9 mouse cellular contexts compared by ENCODE assay signal in genomic region chr4:102589537-102590031, GRCm38 (mm10).
DNase-seq lines count a peak whose midpoint lies in the region; ATAC-seq lines count a peak whose summit lies in the region.
"Had no signal": no experiment of that assay in that cellular context is flagged by ENCODE, and none has a peak within 500 bp of the region (broad histone marks: within the 10 kb centered on the region; RNA-seq: fewer than 3 reads in every experiment).

No protein-coding gene starts in this region.

- no peaks in the 10 kb centered on the region for H3K27me3 ChIP-seq in hindbrain, embryonic 11.5 days (ENCODE audit: control insufficient read depth, insufficient read depth, low read length)
- H3K27me3 ChIP-seq in midbrain, embryonic 16.5 days (ENCODE audit: control insufficient read depth, insufficient read depth, low read depth, low read length): no peaks in the 10 kb centered on the region

- H3K4me2 ChIP-seq in hindbrain, embryonic 11.5 days (replicated peaks; ENCODE audit: low read depth, low read length): peak overlapping the region; percentile 22; the same call in 1 of the 2 replicates
- peak overlapping the region; percentile 72 for H3K4me2 ChIP-seq in midbrain, embryonic 16.5 days (ENCODE audit: low read length)

- H3K4me1 ChIP-seq in hindbrain, embryonic 11.5 days (replicated peaks; ENCODE audit: control insufficient read depth, insufficient read depth, low read length): peaks cover 6% of the 10 kb centered on the region
- H3K4me1 ChIP-seq in midbrain, embryonic 16.5 days (ENCODE audit: control insufficient read depth, insufficient read depth, low read length): peaks cover 48% of the 10 kb centered on the region

- peak; percentile 64 for ATAC-seq in hindbrain, embryonic 11.5 days (ENCODE audit: low FRiP score)
- ATAC-seq in midbrain, embryonic 16.5 days: peak; percentile 79

- peak; percentile 48 to 62 for DNase-seq in left cerebral cortex, adult 18-20 months (ENCODE audit: low spot score in 2 of 2)
- no peak for DNase-seq in left cerebral cortex, adult 11 months (ENCODE audit: low spot score)
- peak; percentile 63 for DNase-seq in embryo, embryonic 11 days
- peak; percentile 56 for DNase-seq in hindbrain, embryonic 11.5 days (ENCODE audit: low spot score)
- DNase-seq in layer of hippocampus, postnatal 14 days (ENCODE audit: low spot score in 2 of 2): peak; percentile 57 to 59
- DNase-seq in gastrocnemius, postnatal 10 days: no peak
- no peak for DNase-seq in adrenal gland, adult 8-10 months

- no peaks in the 10 kb centered on the region for H3K9me3 ChIP-seq in hindbrain, embryonic 11.5 days (ENCODE audit: control insufficient read depth, low read length)
- H3K9me3 ChIP-seq in midbrain, embryonic 16.5 days (replicated peaks; ENCODE audit: control insufficient read depth, low read length, poor library complexity, severe bottlenecking): no peaks in the 10 kb centered on the region

- 3% methylated on average over 9 of the region's 9 CpGs for WGBS in hindbrain, embryonic 11.5 days
- WGBS in midbrain, embryonic 16.5 days: 1% methylated on average over 9 of the region's 9 CpGs

- 0 out of 2 replicates have a peak overlapping the region, but pooled peaks have one; percentile 10 for H3K4me3 ChIP-seq in hindbrain, embryonic 11.5 days (ENCODE audit: low read depth, low read length)
- H3K4me3 ChIP-seq in midbrain, embryonic 16.5 days (ENCODE audit: low read depth, low read length): peak overlapping the region; percentile 46
- H3K4me3 ChIP-seq: myocyte had no signal

- no peak overlapping the region for H3K9ac ChIP-seq in hindbrain, embryonic 11.5 days (ENCODE audit: low read depth, low read length)
- peak overlapping the region; percentile 67 for H3K9ac ChIP-seq in midbrain, embryonic 16.5 days (ENCODE audit: low read depth, low read length)

- no peaks in the 10 kb centered on the region for H3K36me3 ChIP-seq in hindbrain, embryonic 11.5 days (ENCODE audit: control insufficient read depth, insufficient read depth, low read length)
- H3K36me3 ChIP-seq in midbrain, embryonic 16.5 days (ENCODE audit: control insufficient read depth, insufficient read depth, low read length): no peaks in the 10 kb centered on the region

- H3K27ac ChIP-seq in hindbrain, embryonic 11.5 days (ENCODE audit: low read depth, low read length): no peak overlapping the region
- peak overlapping the region; percentile 93 for H3K27ac ChIP-seq in midbrain, embryonic 16.5 days (ENCODE audit: low read length)

Comparison
In these comparisons a context has a peak if more than half of its experiments do, and no peak if none do; other contexts are left out.
1. DNase-seq: peak in left cerebral cortex, adult 18-20 months (2 of 2), embryo, embryonic 11 days (single experiment), hindbrain, embryonic 11.5 days (single experiment) and layer of hippocampus, postnatal 14 days (2 of 2); none in left cerebral cortex, adult 11 months (single experiment), gastrocnemius, postnatal 10 days (single experiment) and adrenal gland, adult 8-10 months (single experiment).